Mouse (Mus musculus) myocyte (in vitro differentiated cells): ENCODE measurements at regions not wholly inside any gene's neighbourhood (a gene's known extent, or its start where the extent isn't known, plus 50 kb on each side); places are given as distances from the start of the nearest gene placed in this dataset.

Experiments
- H3K27me3 ChIP-seq: one replicate; pipeline ENCODE4 v1.6.1; 2011; ENCODE audit not compliant: control insufficient read depth, insufficient read depth, insufficient read length
- H3K36me3 ChIP-seq: one replicate; pipeline ENCODE4 v1.6.1; 2011; ENCODE audit not compliant: control insufficient read depth, insufficient read depth
- H3K4me2 ChIP-seq: one replicate; pipeline ENCODE4 v1.6.1; 2011; ENCODE audit warnings: low read depth, control low read depth
- H3K4me3 ChIP-seq: one replicate; pipeline ENCODE4 v1.5.1; 2011; ENCODE audit warnings: mild to moderate bottlenecking, control low read depth, moderate library complexity
- H3K79me2 ChIP-seq: one replicate; pipeline ENCODE4 v1.6.1; 2011; ENCODE audit not compliant: control insufficient read depth, insufficient read depth
- H3ac ChIP-seq: one replicate; pipeline ENCODE4 v1.6.1; 2011; ENCODE audit not compliant: control insufficient read depth, insufficient read length
- CEBPB ChIP-seq: IDR thresholded peaks from 2 replicates; pipeline ENCODE4 v1.6.1; 2011; ENCODE audit warnings: mild to moderate bottlenecking, moderate library complexity; ENCODE audit not compliant: poor library complexity, insufficient read depth, severe bottlenecking
- E2F4 ChIP-seq: IDR thresholded peaks from one replicate; pipeline ENCODE4 v1.6.1; 2011; ENCODE audit warnings: mild to moderate bottlenecking, control low read depth, moderate library complexity; ENCODE audit not compliant: insufficient read depth
- MAX ChIP-seq: IDR thresholded peaks from one replicate; pipeline ENCODE4 v1.6.1; 2011; ENCODE audit warnings: low read depth, mild to moderate bottlenecking, control low read depth
- MYOD1 ChIP-seq, 3 experiments: IDR thresholded peaks; one replicate each; pipeline ENCODE4 v1.6.1; 2011; ENCODE audit warnings: control low read depth in 2 of 3, low read depth in 2 of 3, mild to moderate bottlenecking in 2 of 3, moderate library complexity in 1 of 3; ENCODE audit not compliant: insufficient read length in 2 of 3, control insufficient read depth in 1 of 3
- MYOG ChIP-seq, 3 experiments: IDR thresholded peaks; one replicate each; pipeline ENCODE4 v1.6.1; 2011; ENCODE audit warnings: control low read depth in 2 of 3, low read depth in 2 of 3, mild to moderate bottlenecking in 2 of 3; ENCODE audit not compliant: insufficient read length in 2 of 3, control insufficient read depth in 1 of 3, insufficient read depth in 1 of 3
- POLR2A ChIP-seq: IDR thresholded peaks from one replicate; pipeline ENCODE4 v1.6.1; 2011; ENCODE audit warnings: low read depth, mild to moderate bottlenecking, control low read depth, moderate library complexity; ENCODE audit not compliant: insufficient read length
- POLR2AphosphoS2 ChIP-seq: IDR thresholded peaks from one replicate; pipeline ENCODE4 v1.6.1; 2011; ENCODE audit warnings: low read depth, control low read depth; ENCODE audit not compliant: insufficient read length
- REST ChIP-seq: IDR thresholded peaks from one replicate; pipeline ENCODE4 v1.6.1; 2011; ENCODE audit warnings: mild to moderate bottlenecking, control low read depth, moderate library complexity; ENCODE audit not compliant: insufficient read depth, insufficient read length
- SRF ChIP-seq: IDR thresholded peaks from one replicate; pipeline ENCODE4 v1.6.1; 2011; ENCODE audit warnings: low read depth; ENCODE audit not compliant: control insufficient read depth, insufficient read length
- TCF12 ChIP-seq: IDR thresholded peaks from one replicate; pipeline ENCODE4 v1.6.1; 2011; ENCODE audit warnings: mild to moderate bottlenecking, control low read depth; ENCODE audit not compliant: poor library complexity, insufficient read depth, severe bottlenecking
- TCF3 ChIP-seq: IDR thresholded peaks from one replicate; pipeline ENCODE4 v1.6.1; 2011; ENCODE audit warnings: low read depth, control low read depth; ENCODE audit not compliant: insufficient read length
- USF1 ChIP-seq: IDR thresholded peaks from one replicate; pipeline ENCODE4 v1.6.1; 2011; ENCODE audit warnings: low read depth, mild to moderate bottlenecking, control low read depth, moderate library complexity

DNA sequence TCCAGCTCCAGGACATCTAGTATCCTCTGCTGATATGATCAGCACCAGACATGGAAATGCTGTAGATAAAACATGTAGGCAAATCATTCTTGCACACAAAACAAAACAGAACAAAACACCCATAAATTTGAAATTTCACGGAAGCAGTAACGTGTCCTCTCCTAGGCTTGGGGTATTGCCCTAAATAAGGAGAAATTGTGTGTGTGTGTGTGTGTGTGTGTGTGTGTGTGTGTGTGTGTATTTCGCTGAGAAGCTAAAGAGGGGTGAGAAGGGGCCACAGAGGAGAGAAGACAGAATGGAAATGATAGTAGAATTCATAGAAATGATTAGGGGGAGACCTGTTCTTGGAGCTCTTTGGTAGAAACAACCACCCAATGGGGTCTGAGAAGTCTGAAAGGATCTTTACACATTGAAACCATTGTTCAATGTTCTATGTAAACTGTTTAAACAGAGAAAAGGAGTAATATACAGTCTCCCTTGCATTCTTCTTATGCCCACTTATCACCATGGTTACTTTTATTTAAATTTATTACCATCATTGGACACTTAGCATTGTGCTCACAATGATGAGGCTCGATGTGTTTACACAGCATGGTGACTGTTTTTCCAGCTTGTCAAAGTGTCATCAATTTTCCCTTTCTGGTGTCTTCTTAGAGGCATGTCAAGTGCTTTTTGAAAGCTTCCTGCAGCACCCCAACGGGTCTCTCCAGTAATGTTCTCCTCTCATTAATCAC lies 317.3 kb upstream of the 4933412E24Rik start:
- H3K4me3 ChIP-seq: no peak overlapping the region
- no peaks in the 10 kb centered on the region for H3K79me2 ChIP-seq
- TF ChIP-seq SRF (no peak), E2F4 (no peak), TCF3 (no peak), USF1 (no peak), MYOD1 (IDR thresholded peaks at IDR 0.05; ENCODE audit: control insufficient read depth in 1 of 3, insufficient read length in 2 of 3, low read depth in 2 of 3) (no peak), REST (no peak)
- no peak overlapping the region for H3ac ChIP-seq
- H3K4me2 ChIP-seq: no peak overlapping the region
- no peaks in the 10 kb centered on the region for H3K36me3 ChIP-seq
- H3K27me3 ChIP-seq: no peaks in the 10 kb centered on the region

GRCm38 (mm10) chr15:60317577-60317976 lies 301.2 kb upstream of the 4933412E24Rik start:
- no peaks in the 10 kb centered on the region for H3K27me3 ChIP-seq
- H3K36me3 ChIP-seq: no peaks in the 10 kb centered on the region
- TF ChIP-seq E2F4 (no peak), TCF12 (no peak), CEBPB (no peak), POLR2AphosphoS2 (no peak), USF1 (no peak), MAX (no peak), MYOG (IDR thresholded peaks at IDR 0.05; ENCODE audit: control insufficient read depth in 1 of 3, insufficient read depth in 1 of 3, insufficient read length in 2 of 3, low read depth in 2 of 3) (no peak), REST (no peak), SRF (no peak), POLR2A (no peak), MYOD1 (IDR thresholded peaks at IDR 0.05; ENCODE audit: control insufficient read depth in 1 of 3, insufficient read length in 2 of 3, low read depth in 2 of 3) (no peak), TCF3 (no peak)
- no peak overlapping the region for H3K4me3 ChIP-seq
- H3ac ChIP-seq: no peak overlapping the region
- no peak overlapping the region for H3K4me2 ChIP-seq
- no peaks in the 10 kb centered on the region for H3K79me2 ChIP-seq

- H3ac ChIP-seq: no peak overlapping the region
- no peak for TF ChIP-seq CEBPB
- no peak for TF ChIP-seq MYOD1 (IDR thresholded peaks at IDR 0.05; ENCODE audit: control insufficient read depth in 1 of 3, insufficient read length in 2 of 3, low read depth in 2 of 3)
- H3K79me2 ChIP-seq: no peaks in the 10 kb centered on the region
- H3K27me3 ChIP-seq: no peaks in the 10 kb centered on the region
- no peaks in the 10 kb centered on the region for H3K36me3 ChIP-seq
- H3K4me3 ChIP-seq: no peak overlapping the region
- no peak overlapping the region for H3K4me2 ChIP-seq
Measured at GRCm38 (mm10) chr15:60315210-60315609, 298.8 kb upstream of the 4933412E24Rik start.

- no peaks in the 10 kb centered on the region for H3K36me3 ChIP-seq
- H3K27me3 ChIP-seq: no peaks in the 10 kb centered on the region
- H3ac ChIP-seq: no peak overlapping the region
- no peak for TF ChIP-seq TCF3
- no peak for TF ChIP-seq MYOD1 (IDR thresholded peaks at IDR 0.05; ENCODE audit: control insufficient read depth in 1 of 3, insufficient read length in 2 of 3, low read depth in 2 of 3)
- no peak for TF ChIP-seq CEBPB
- H3K4me2 ChIP-seq: no peak overlapping the region
- H3K79me2 ChIP-seq: no peaks in the 10 kb centered on the region
- H3K4me3 ChIP-seq: no peak overlapping the region
Measured at GRCm38 (mm10) chr15:60309909-60310308, 293.5 kb upstream of the 4933412E24Rik start.

DNA sequence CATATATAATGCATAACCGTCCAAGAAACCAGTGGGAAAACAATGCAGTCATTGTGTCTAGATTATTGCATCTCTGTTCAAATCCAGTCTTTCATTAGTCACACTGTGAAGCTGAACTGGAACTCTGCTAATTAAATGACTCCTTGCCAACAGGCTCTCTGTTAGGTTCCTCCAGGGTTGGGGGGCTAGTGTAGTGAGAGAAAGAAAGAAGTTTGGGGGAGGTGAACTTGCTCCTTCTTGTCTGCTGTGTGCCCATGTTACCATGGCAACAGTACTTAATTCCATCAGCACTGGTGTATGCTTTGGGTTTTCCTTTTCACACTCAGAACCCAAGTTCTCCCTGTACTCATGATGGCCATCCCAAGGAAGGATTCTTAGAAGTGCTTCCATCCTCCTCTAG lies 292.6 kb upstream of the 4933412E24Rik start:
- Histone ChIP-seq H3K4me3 (no peak overlapping the region), H3K27me3 (no peaks in the 10 kb centered on the region), H3ac (no peak overlapping the region), H3K79me2 (no peaks in the 10 kb centered on the region), H3K4me2 (no peak overlapping the region), H3K36me3 (no peaks in the 10 kb centered on the region)
- TF ChIP-seq MYOG (IDR thresholded peaks at IDR 0.05; ENCODE audit: control insufficient read depth in 1 of 3, insufficient read depth in 1 of 3, insufficient read length in 2 of 3, low read depth in 2 of 3) (no peak), SRF (no peak)

- Histone ChIP-seq H3K79me2 (no peaks in the 10 kb centered on the region), H3ac (no peak overlapping the region), H3K27me3 (no peaks in the 10 kb centered on the region), H3K4me2 (no peak overlapping the region), H3K4me3 (no peak overlapping the region), H3K36me3 (no peaks in the 10 kb centered on the region)
- TF ChIP-seq TCF12: no peak
- no peak for TF ChIP-seq USF1
- TF ChIP-seq POLR2A: no peak
- TF ChIP-seq MYOG (IDR thresholded peaks at IDR 0.05; ENCODE audit: control insufficient read depth in 1 of 3, insufficient read depth in 1 of 3, insufficient read length in 2 of 3, low read depth in 2 of 3): no peak
- TF ChIP-seq CEBPB: no peak
- no peak for TF ChIP-seq SRF
- TF ChIP-seq POLR2AphosphoS2: no peak
- TF ChIP-seq TCF3: no peak
- TF ChIP-seq MYOD1 (IDR thresholded peaks at IDR 0.05; ENCODE audit: control insufficient read depth in 1 of 3, insufficient read length in 2 of 3, low read depth in 2 of 3): no peak
- TF ChIP-seq E2F4: no peak
- no peak for TF ChIP-seq MAX
- no peak for TF ChIP-seq REST
Measured at GRCm38 (mm10) chr15:60308126-60308525, 291.7 kb upstream of the 4933412E24Rik start.
